Mouse (Mus musculus): ENCODE measurements around the gene March10.
A peak's percentile ranks its signal among the peaks of the same experiment; 100 is the strongest.

March10 gene

GRCm38 (mm10) chr11:105456497-105456907, at the start of gene March10:
TSS of gene March10 (minus strand) at chr11:105456735.
- no peak for DNase-seq (ENCODE audit: low read depth)

GRCm38 (mm10) chr11:105506322-105506721, 49.8 kb upstream of the March10 start:
- DNase-seq (ENCODE audit: low read depth) = no peak

DNA sequence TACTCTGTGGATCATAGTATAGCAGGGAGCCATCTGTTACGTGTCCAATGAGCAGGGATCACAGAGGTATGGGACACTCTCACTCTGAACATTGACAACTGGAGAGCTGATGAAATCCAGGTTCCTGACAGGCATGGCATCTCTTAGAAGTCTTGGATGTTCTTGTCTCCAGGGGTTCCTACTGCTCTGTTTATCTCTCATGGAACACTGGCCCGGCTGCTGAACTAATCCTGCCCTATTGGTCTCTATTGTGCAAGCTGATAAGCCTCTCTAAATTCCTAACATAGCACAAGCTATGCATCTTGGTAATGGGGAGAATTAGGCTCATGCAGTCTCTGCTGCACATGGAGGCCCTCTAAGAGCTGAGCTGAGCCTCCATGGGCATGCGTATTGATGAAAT, 48.5 kb upstream of the March10 start:
- no peak for DNase-seq (ENCODE audit: low read depth)

GRCm38 (mm10) chr11:105502311-105502710, 45.8 kb upstream of the March10 start:
- no peak for DNase-seq (ENCODE audit: low read depth)

- no peak for DNase-seq (ENCODE audit: low read depth)
Observed at GRCm38 (mm10) chr11:105497505-105497904, 41.0 kb upstream of the March10 start.

- no peak for DNase-seq (ENCODE audit: low read depth)
Observed at GRCm38 (mm10) chr11:105496665-105497064, 40.1 kb upstream of the March10 start.

DNA sequence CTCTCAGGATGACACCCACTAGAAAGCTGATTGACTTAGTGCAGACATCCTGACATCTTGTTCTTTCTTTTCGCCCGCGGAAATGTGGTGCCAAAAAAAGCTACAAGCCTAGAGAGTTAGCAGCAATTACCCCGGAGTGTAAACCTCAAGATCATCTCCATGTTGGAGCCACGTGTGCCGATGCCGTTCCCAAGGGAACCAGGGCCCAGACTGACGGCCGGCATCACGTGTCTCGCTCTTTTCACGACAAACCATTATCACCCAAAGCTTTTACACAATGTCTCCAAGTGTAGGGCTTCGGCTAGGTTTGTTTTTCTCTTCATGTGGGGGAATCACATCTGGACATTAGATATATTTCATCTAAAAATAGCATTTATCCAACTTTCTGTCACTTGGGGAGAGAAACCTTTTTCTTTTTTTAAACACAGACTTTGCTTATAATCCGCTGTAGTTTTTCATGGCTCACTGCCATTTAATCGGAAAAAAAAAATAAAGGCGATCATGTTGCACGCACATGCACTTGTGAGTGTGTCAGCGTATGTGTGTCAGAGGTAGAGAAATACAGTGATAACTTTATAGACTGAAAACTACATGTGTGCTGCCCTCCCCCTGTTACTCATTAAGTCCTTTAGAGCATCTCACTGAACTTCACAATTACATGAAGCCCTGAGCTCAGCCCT, 39.2 kb upstream of the March10 start:
- no peak for DNase-seq (ENCODE audit: low read depth)

DNA sequence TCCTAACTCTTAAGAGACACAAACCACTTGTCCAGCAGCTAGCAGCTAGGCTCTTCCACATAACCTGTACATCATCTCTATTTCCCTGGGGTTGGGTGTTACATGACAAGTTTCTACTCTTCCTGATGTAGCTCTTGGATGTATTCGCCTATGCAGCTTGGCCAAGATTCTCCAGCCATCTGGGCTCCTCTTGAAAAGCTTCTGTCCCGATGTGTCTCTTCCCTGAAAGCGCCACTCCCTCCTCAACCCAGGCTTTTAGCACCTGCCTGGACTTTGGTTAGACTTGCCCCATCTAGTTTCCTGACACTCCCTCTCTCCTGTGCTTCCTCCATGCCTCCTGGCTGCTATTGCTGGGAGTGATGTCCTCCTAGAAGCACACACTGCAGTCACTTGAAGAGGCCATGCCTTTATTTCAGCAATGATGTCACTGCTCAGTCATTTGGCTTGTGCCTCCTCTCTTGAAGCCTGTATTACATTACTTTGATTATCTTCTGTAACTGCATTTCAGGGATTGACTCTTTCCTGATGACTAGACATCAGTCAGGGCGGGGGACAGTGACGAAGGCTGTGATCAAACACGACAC, 38.3 kb upstream of the March10 start:
- no peak for DNase-seq (ENCODE audit: low read depth)

DNA sequence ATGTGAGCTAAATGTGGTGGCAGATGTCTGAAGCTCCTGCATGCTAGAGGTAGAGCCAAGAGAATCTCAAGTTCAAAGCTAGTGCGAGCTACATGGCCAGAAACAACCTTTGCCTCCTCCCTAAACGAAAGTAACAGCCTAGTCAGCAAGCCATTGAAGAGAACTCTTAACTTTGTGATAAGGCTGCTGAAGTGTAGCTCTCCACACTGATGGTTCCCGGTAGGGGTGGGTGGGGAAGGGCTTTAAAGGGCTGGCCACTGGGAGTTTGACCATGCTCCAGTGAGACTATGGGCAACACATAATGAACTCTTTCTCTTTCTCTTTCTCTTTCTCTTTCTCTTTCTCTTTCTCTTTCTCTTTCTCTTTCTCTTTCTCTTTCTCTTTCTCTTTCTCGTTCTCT, 35.9 kb upstream of the March10 start:
- DNase-seq (ENCODE audit: low read depth) = no peak

GRCm38 (mm10) chr11:105490971-105491370, 34.4 kb upstream of the March10 start:
- DNase-seq (ENCODE audit: low read depth) = no peak

- DNase-seq (ENCODE audit: low read depth) = no peak
Observed at GRCm38 (mm10) chr11:105485412-105485811, 28.9 kb upstream of the March10 start.

- no peak for DNase-seq (ENCODE audit: low read depth)
Observed at GRCm38 (mm10) chr11:105484993-105485392, 28.5 kb upstream of the March10 start.

DNA sequence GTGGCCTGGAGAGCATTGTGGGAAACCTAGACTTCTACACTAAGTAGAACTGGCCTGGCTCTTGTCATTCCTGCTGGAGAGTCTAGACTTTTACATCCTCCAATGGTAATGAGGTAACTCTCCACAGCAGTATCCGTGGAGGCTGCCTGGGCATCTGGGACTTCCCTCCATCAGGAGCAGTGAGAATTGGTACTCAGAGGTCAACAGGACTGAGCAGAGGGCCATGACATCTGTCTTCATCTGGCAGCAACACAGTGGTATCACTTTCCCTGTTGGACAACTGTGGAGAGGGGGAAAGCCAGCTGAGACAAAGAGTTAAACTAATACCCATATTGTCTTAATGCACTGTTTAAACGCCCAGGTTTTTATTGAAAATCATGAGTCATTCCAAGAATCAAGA, 26.2 kb upstream of the March10 start:
- DNase-seq (ENCODE audit: low read depth) = no peak

DNA sequence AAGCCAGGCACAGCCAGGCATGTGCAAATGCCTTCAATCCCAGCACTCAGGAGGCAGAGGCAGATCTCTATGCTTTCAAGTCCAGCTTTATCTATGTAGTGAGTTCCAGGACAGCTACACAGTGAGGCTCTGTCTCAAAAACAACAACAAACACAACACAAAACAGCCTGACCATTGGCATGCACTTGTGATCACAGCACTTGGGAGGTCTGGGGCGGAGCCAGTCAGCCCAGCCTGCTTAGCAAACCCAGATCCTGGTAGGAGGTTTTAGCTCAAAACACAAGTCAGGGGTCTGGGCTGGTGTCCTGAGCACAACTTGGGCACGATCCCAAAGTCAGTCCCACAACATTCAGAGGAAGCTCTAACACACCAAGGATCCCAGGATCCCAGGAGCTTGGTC, 18.2 kb upstream of the March10 start:
- DNase-seq (ENCODE audit: low read depth) = no peak

- DNase-seq (ENCODE audit: low read depth) = no peak
Observed at GRCm38 (mm10) chr11:105474352-105474736, 17.8 kb upstream of the March10 start.

- DNase-seq (ENCODE audit: low read depth) = no peak
Observed at GRCm38 (mm10) chr11:105473716-105474351, 17.3 kb upstream of the March10 start.

DNA sequence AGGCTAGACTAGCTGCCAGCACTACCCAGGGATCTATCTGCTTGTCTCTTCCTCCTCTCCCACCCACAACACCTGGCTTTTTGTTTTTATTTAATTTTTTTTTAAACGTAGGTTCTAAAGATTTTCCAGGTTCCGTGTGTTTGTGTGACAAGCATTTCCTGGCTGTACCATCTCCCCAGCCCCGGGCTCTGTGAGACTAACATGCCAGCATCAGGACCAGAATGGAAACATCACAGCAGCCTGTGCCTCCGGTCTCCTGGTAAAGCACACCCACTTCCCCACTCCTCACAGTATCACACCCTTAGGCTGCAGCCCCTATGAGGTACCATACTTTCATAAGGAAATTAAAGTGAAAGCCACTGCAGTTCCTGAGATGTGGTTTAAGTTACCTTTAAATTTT, 16.1 kb upstream of the March10 start:
- DNase-seq (ENCODE audit: low read depth) = no peak

DNA sequence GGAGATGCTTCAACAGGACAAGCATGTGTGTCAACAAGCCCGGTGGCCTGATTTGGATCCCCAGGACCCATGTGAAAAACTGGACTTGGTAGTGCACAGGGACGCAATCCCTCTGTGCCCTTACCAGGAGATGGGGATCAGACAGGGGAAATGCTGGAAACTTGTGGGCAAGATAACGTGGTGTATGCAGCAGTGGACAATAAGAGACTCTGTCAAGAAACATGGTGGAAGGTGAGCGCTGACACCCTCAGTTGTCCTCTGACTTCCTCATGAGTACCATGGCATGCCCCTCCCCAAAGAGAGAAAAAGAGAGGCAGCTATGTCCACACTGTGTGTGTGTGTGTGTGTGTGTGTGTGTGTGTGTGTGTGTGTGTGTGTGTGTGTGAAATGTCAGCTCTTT, 14.4 kb upstream of the March10 start:
- no peak for DNase-seq (ENCODE audit: low read depth)

DNA sequence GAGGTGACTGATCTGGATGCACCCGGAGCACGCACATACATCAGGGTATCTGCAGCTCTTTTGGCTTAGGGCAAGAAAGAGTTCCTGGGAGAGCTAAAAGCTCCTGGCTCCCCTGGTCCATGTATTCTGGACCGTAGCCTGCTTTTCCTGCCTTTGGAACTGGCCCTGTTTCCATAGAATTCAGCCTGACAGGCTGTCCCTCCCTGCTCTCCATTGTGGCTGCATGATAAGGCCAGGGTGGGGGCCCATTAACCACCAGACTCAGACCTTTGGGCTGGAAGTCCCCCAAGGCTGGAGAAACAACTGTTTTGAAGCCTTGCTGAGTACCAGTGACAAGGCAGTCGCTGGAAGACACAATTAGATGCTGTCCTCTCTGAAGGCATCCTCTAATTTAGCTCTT, 13.0 kb upstream of the March10 start:
- no peak for DNase-seq (ENCODE audit: low read depth)

- DNase-seq (ENCODE audit: low read depth) = peak; percentile 49
Observed at GRCm38 (mm10) chr11:105469091-105469507, 12.6 kb upstream of the March10 start.

DNA sequence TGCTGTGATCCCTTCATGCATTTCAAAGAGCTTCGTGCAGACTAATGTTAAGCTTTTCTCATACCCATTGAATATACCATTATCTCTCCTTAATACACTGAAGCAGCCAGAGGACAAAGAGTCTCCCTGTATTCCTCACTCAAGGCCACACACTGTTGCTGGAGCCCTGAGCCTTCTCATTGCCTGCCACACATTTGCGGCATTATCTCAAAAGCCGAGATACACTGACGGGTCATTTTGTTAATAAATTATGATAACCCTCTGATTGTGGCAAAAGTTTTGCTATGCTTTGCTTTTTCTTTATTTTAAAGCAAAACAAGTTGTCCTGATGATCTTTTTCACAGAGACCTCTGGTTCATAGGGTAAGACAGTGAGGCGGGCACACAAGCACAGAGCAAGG, 11.9 kb upstream of the March10 start:
- no peak for DNase-seq (ENCODE audit: low read depth)

DNA sequence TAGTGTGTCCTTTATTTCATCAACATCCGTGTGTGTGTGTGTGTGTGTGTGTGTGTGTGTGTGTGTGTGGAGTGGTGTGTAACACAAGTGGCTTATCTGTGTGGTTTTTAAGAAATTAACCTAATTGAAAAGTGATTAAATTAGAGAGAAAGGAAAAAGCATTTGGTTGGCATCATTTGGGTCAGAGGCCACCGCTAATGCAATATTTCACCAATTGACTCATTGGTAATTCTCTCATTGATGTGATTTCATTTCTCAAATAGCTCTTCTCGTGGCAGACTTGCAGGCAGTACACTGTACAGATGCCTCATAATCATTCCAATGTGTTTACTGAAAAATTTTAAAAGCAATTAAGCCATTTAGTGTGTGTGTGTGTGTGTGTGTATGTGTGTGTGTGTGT, 11.3 kb upstream of the March10 start:
- DNase-seq (ENCODE audit: low read depth) = peak; percentile 30

GRCm38 (mm10) chr11:105467266-105467665, 10.7 kb upstream of the March10 start:
- peak; percentile 82 for DNase-seq (ENCODE audit: low read depth)

DNA sequence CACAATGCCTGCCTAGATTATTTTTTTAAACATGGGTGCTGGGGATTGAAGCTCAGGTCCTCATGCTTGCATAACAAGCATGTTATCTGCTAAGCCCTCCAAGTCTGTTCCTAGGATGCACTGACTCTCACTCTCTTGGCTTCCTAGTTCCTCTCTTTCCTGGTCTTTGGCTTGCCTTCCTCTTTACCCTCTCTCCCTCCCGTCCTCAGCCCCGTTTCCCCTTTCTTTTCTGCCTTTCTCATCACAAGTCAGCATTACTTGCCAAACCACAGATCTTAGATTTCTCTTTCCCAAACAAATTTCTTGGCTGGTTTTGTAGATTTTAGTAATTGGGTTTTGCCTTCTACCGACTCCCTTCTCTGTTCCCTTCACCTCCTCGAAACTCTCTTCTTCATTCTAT, 10.2 kb upstream of the March10 start:
- peak; percentile 68 for DNase-seq (ENCODE audit: low read depth)
